Mouse (Mus musculus) layer of hippocampus, adult 18-20 months (tissue): ENCODE measurements at regions not wholly inside any gene's neighbourhood (a gene's known extent, or its start where the extent isn't known, plus 50 kb on each side); places are given as distances from the start of the nearest gene placed in this dataset.

ENCODE experiments used
- DNase-seq, 2 experiments: peaks; one replicate each; pipeline ENCODE4 v3.0.0; 2022; ENCODE audit warnings: low spot score in 2 of 2

- DNase-seq = no peak
These were observed 932.3 kb downstream of the Pcdh9 start for GRCm38 (mm10) chr14:92958138-92958537.

- DNase-seq = no peak
These were observed 935.0 kb downstream of the Pcdh9 start for GRCm38 (mm10) chr14:92955485-92955884.

DNA sequence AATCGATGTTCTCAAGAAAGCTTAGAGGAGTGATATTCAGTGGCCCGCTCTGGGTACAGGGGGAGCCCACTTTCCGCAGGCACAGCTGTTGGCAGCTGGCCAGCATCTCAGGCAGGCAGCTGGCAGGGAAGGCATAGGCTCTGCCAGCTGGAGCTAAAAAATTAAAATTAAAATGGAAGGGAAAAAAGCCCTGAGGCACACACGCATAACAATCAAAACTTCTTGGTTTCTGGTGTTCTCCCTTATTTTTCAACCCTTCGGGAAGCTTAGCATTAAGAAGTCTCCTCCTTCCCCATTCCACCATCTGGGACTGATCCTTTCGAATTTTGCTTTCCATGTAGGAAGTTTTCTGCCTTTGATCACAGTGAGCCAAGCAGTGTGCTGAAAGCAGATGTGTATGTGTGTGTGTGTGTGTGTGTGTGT lies 982.8 kb downstream of the Pcdh9 start:
- peak; percentile 14 to 25 for DNase-seq

DNA sequence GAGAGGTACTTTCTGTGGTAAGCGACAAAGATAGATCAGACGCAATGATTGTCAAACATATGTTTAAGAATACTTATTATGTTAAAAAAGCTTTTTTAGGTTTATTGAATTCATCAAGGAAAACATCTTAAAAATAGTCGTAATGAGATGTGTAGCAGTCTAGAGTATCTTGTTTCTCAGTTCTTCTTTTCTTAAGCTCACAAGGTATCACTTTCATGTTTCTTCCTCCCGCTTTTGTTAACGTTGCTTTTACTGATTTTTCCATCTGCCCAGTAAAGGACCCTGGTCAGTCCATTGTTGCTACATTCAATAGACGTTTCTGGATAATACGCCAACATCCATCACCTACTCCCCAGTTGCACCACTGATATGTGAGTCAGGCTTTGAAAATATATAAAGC lies 1015.9 kb downstream of the Pcdh9 start:
- no peak for DNase-seq

DNA sequence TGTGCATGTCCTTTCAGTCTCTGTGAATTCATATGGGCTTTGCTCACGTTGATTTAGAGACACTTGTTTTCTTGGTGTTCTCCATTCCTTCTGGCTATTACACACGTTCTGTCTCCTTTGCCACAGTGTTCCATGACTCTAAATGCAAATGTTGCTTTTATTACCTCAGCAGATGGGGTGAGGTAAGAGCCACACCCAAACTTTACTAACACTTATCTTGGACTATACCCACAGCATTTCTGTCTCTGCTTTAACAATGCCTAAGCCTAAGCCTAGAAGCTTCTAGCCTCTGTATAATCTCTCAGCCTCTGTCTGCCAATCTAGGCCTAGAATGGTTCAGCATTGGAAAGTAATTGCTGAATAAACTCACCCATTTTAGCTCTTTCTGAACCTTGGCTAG lies 1024.0 kb downstream of the Pcdh9 start:
- DNase-seq = no peak

GRCm38 (mm10) chr14:92862942-92863341 lies 1027.5 kb downstream of the Pcdh9 start:
- no peak for DNase-seq

DNA sequence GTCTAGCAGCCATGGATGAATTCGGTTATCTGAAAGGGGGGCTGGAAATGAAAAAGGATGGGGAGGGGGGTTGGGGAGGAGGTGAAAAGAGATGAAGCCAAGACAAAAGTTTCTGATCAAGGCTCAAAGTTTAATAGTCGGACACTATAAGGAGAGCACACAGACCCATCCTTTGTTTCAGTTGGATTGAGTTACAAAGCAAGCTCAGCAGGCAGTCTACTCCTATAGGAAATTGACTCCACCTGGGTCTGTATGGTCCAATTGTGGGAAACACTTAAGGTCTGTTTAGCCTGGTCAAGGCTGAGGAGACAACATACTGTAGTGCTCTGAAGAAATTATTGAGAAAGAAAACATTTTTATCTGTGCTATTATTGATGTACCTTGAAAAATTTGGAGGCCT lies 1029.8 kb downstream of the Pcdh9 start:
- no peak for DNase-seq

- DNase-seq = peak in 1 of 2 experiments; percentile 2
These were observed 1056.8 kb downstream of the Pcdh9 start for GRCm38 (mm10) chr14:92833646-92834045.

DNA sequence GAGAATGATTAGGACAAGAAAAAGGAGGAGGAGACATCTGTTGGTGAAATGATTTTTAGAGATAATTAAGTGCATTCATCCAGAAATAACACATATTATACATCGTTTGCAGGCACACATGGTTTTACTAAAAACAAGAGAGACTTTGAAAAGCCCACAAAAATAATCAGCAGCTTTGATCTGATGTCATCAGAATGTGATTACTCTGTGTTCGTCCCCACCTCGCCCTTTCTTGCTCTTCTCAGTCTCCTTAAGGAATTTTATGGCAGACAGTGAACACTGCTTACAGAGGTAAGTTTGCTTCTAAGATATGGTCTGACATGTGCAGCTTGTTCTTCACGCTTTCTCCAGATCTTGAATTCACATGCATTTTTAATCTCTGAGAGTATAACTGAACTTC lies 1061.3 kb downstream of the Pcdh9 start:
- peak in 1 of 2 experiments; percentile 7 for DNase-seq

GRCm38 (mm10) chr14:92826576-92827284 lies 1063.7 kb downstream of the Pcdh9 start:
- DNase-seq = no peak

DNA sequence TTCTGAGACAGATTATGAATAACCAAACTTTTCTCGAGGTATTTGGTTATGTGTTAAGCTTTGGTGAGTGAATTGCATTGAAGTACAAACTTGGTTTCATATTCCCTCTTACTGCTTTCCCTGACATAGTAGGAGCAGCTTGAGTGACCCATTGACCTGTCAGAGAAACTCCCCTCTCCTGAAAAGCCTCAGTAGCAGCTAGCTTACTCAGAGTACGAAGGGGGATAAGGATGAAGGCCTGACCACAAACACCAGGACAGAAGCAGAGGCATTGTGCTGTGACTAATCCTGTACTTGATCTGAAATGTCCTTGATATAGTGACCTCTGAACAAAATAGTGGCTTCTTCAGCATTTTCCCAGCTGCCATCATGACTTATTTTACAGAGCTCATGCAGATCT lies 1070.4 kb downstream of the Pcdh9 start:
- no peak for DNase-seq
